Mouse (Mus musculus): ENCODE results near the gene Olfr1224-ps1. TPM values are rescaled to one million over a fixed set of nuclear protein-coding genes. Genes with fewer than 3 reads are reported as not detected.

The Olfr1224-ps1 gene
- polyA plus RNA-seq, 1 experiment from 2014 or later = not detected

DNA sequence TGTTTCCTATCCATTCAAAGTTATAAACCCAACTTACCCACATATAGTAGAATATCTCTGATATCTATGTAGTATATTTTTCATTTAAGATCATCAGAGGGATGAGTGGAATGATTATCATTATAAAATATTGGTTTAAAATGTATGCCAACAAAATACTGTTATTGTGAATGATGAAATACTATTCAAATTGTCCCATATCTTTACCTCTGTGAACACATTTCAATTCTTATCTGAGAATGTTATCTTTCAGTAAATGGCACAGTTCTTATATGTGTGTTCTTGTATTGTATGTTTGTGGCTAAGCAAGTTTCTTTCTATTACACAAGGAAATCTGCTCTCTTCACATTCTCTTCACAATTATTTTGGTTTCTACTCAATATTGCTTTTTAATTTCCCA, 58.2 kb downstream of the Olfr1224-ps1 start:
- ATAC-seq (ENCODE audit: low read depth) = no peak
- Histone ChIP-seq H3K36me3 (ENCODE audit: control insufficient read depth, insufficient read depth, low read length) (no peaks in the 10 kb centered on the region), H3K4me3 (ENCODE audit: low read depth, low read length) (no peak overlapping the region), H3K9me3 (ENCODE audit: control insufficient read depth, low read length) (no peaks in the 10 kb centered on the region), H3K4me1 (ENCODE audit: control insufficient read depth, insufficient read depth, low read length) (no peaks in the 10 kb centered on the region), H3K27ac (ENCODE audit: low read depth, low read length) (no peak overlapping the region), H3K4me2 (ENCODE audit: low read depth, low read length) (no peak overlapping the region), H3K27me3 (ENCODE audit: control insufficient read depth, insufficient read depth, low read length) (no peaks in the 10 kb centered on the region), H3K9ac (replicated peaks; ENCODE audit: low read depth, low read length) (no peak overlapping the region)

Other genes with a start within 250 kb of the Olfr1224-ps1 start
- not detected in 2 replicates for gene Olfr1209, start 248.9 kb downstream of the Olfr1224-ps1 start, polyA plus RNA-seq (2014; fragmentation: Nextera tagmentation; extraction: Ambion mirVana)
- gene Olfr1211, start 226.0 kb downstream of the Olfr1224-ps1 start, polyA plus RNA-seq (2014; fragmentation: Nextera tagmentation; extraction: Ambion mirVana) = not detected in 2 replicates
- gene Olfr1212, start 210.1 kb downstream of the Olfr1224-ps1 start, polyA plus RNA-seq (2014; fragmentation: Nextera tagmentation; extraction: Ambion mirVana) = not detected in 2 replicates
- not detected in 2 replicates for gene Gm13762, start 183.8 kb downstream of the Olfr1224-ps1 start, polyA plus RNA-seq (2014; fragmentation: Nextera tagmentation; extraction: Ambion mirVana)
- gene Olfr1214, start 171.4 kb downstream of the Olfr1224-ps1 start, polyA plus RNA-seq (2014; fragmentation: Nextera tagmentation; extraction: Ambion mirVana) = not detected in 2 replicates
- not detected in 2 replicates for gene Olfr1215, start 157.1 kb downstream of the Olfr1224-ps1 start, polyA plus RNA-seq (2014; fragmentation: Nextera tagmentation; extraction: Ambion mirVana)
- not detected in 2 replicates for gene Olfr1216, start 145.8 kb downstream of the Olfr1224-ps1 start, polyA plus RNA-seq (2014; fragmentation: Nextera tagmentation; extraction: Ambion mirVana)
- not detected in 2 replicates for gene Olfr1217, start 132.0 kb downstream of the Olfr1224-ps1 start, polyA plus RNA-seq (2014; fragmentation: Nextera tagmentation; extraction: Ambion mirVana)
- not detected in 2 replicates for gene Olfr1218, start 102.9 kb downstream of the Olfr1224-ps1 start, polyA plus RNA-seq (2014; fragmentation: Nextera tagmentation; extraction: Ambion mirVana)
- gene Olfr1219, start 80.6 kb downstream of the Olfr1224-ps1 start, polyA plus RNA-seq (2014; fragmentation: Nextera tagmentation; extraction: Ambion mirVana) = not detected in 2 replicates
- gene Olfr1220, start 57.3 kb downstream of the Olfr1224-ps1 start, polyA plus RNA-seq (2014; fragmentation: Nextera tagmentation; extraction: Ambion mirVana) = not detected in 2 replicates
- not detected in 2 replicates for gene Olfr1221, start 46.8 kb downstream of the Olfr1224-ps1 start, polyA plus RNA-seq (2014; fragmentation: Nextera tagmentation; extraction: Ambion mirVana)
- not detected in 2 replicates for gene Olfr1222, start 31.0 kb downstream of the Olfr1224-ps1 start, polyA plus RNA-seq (2014; fragmentation: Nextera tagmentation; extraction: Ambion mirVana)
- gene Olfr1223, start 12.5 kb downstream of the Olfr1224-ps1 start, polyA plus RNA-seq (2014; fragmentation: Nextera tagmentation; extraction: Ambion mirVana) = not detected in 2 replicates
- gene Olfr1225, start 10.6 kb upstream of the Olfr1224-ps1 start, polyA plus RNA-seq (2014; fragmentation: Nextera tagmentation; extraction: Ambion mirVana) = not detected in 2 replicates
- not detected in 2 replicates for gene Olfr1226, start 36.0 kb upstream of the Olfr1224-ps1 start, polyA plus RNA-seq (2014; fragmentation: Nextera tagmentation; extraction: Ambion mirVana)
- gene Olfr1228, start 90.0 kb upstream of the Olfr1224-ps1 start, polyA plus RNA-seq (2014; fragmentation: Nextera tagmentation; extraction: Ambion mirVana) = not detected in 2 replicates
- gene Olfr1229, start 123.9 kb upstream of the Olfr1224-ps1 start, polyA plus RNA-seq (2014; fragmentation: Nextera tagmentation; extraction: Ambion mirVana) = not detected in 2 replicates
- not detected in 2 replicates for gene Olfr1230, start 133.2 kb upstream of the Olfr1224-ps1 start, polyA plus RNA-seq (2014; fragmentation: Nextera tagmentation; extraction: Ambion mirVana)
- gene Olfr1231, start 143.0 kb upstream of the Olfr1224-ps1 start, polyA plus RNA-seq (2014; fragmentation: Nextera tagmentation; extraction: Ambion mirVana) = not detected in 2 replicates
- not detected in 2 replicates for gene Olfr1232, start 165.6 kb upstream of the Olfr1224-ps1 start, polyA plus RNA-seq (2014; fragmentation: Nextera tagmentation; extraction: Ambion mirVana)
- not detected in 2 replicates for gene Olfr1233, start 178.3 kb upstream of the Olfr1224-ps1 start, polyA plus RNA-seq (2014; fragmentation: Nextera tagmentation; extraction: Ambion mirVana)
- not detected in 2 replicates for gene Olfr1234, start 200.8 kb upstream of the Olfr1224-ps1 start, polyA plus RNA-seq (2014; fragmentation: Nextera tagmentation; extraction: Ambion mirVana)
- not detected in 2 replicates for gene Olfr1238, start 245.6 kb upstream of the Olfr1224-ps1 start, polyA plus RNA-seq (2014; fragmentation: Nextera tagmentation; extraction: Ambion mirVana)

All from neural tube, embryonic 14.5 days (tissue).